Mouse (Mus musculus) brain, embryonic 14.5 days (tissue): ENCODE measurements around the gene Angptl7. TPM values are rescaled to one million over a fixed set of nuclear protein-coding genes. Genes with fewer than 3 reads are reported as not detected.
A peak's percentile ranks its signal among the peaks of the same experiment; 100 is the strongest.

Source experiments
- DNase-seq: peaks from one replicate; pipeline ENCODE4 v3.0.0-alpha.2; 2011; ENCODE audit warnings: low read depth
- CTCF ChIP-seq: fragments of 200-500 bp; IDR thresholded peaks from 2 replicates; pipeline ENCODE4 v1.5.1; 2012; ENCODE audit warnings: inconsistent platforms, mild to moderate bottlenecking, moderate library complexity, borderline replicate concordance; ENCODE audit not compliant: insufficient read depth, insufficient read length; ENCODE audit errors: extremely low read depth
- POLR2A ChIP-seq: fragments of 200-500 bp; IDR thresholded peaks from 2 replicates; pipeline ENCODE4 v1.6.1; 2012; ENCODE audit warnings: mild to moderate bottlenecking, inconsistent platforms, borderline replicate concordance; ENCODE audit not compliant: poor library complexity, insufficient read depth, insufficient read length, severe bottlenecking; ENCODE audit errors: extremely low read depth
- polyA plus RNA-seq: library from polyadenylated mRNA; depleted of rRNA; stranded (reverse); fragments of >200 nt; gene quantifications from 2 replicates; pipeline ENCODE4 v1.2.3, GENCODE M21; 2012; rRNA removed

Angptl7 gene
- polyA plus RNA-seq, 1 experiment: 0.08 TPM

- TF ChIP-seq CTCF (no peak), POLR2A (no peak)
- no peak for DNase-seq
These were observed 33.7 kb downstream of the Angptl7 start for GRCm38 (mm10) chr4:148466511-148467079.

GRCm38 (mm10) chr4:148464869-148465268, 35.4 kb downstream of the Angptl7 start:
- TF ChIP-seq POLR2A (no peak), CTCF (no peak)

GRCm38 (mm10) chr4:148464301-148464700, 36.0 kb downstream of the Angptl7 start:
- DNase-seq: no peak
- no peak for TF ChIP-seq CTCF
- no peak for TF ChIP-seq POLR2A

More at GRCm38 (mm10) chr4:148464869-148465268, 35.4 kb downstream of the Angptl7 start:
- no peak for DNase-seq

- TF ChIP-seq POLR2A (no peak), CTCF (peak; percentile 43; the same call in 1 of the 2 replicates)
These were observed 36.9 kb downstream of the Angptl7 start for GRCm38 (mm10) chr4:148463208-148463960.

GRCm38 (mm10) chr4:148462717-148463116, 37.5 kb downstream of the Angptl7 start:
- no peak for TF ChIP-seq POLR2A
- TF ChIP-seq CTCF: no peak
- DNase-seq: no peak

More at GRCm38 (mm10) chr4:148463208-148463960, 36.9 kb downstream of the Angptl7 start:
- peak; percentile 64 for DNase-seq

GRCm38 (mm10) chr4:148461772-148462171, 38.5 kb downstream of the Angptl7 start:
- TF ChIP-seq CTCF (peak; percentile 5; the same call in 1 of the 2 replicates), POLR2A (no peak)
- DNase-seq: no peak

- no peak for TF ChIP-seq CTCF
- TF ChIP-seq POLR2A: no peak
- DNase-seq: peak; percentile 88
These were observed 39.5 kb downstream of the Angptl7 start for GRCm38 (mm10) chr4:148460656-148461284.

GRCm38 (mm10) chr4:148455477-148456025, 44.7 kb downstream of the Angptl7 start:
- no peak for DNase-seq
- TF ChIP-seq CTCF: no peak
- TF ChIP-seq POLR2A: no peak

- no peak for DNase-seq
- TF ChIP-seq POLR2A (no peak), CTCF (no peak)
These were observed 46.6 kb downstream of the Angptl7 start for GRCm38 (mm10) chr4:148453707-148454106.

- TF ChIP-seq POLR2A: no peak
- TF ChIP-seq CTCF: no peak
- DNase-seq: peak; percentile 67
These were observed 51.4 kb downstream of the Angptl7 start for GRCm38 (mm10) chr4:148448853-148449245.

- DNase-seq: peak; percentile 100
- TF ChIP-seq POLR2A: peak; percentile 89
- no peak for TF ChIP-seq CTCF
These were observed 51.9 kb downstream of the Angptl7 start, which contains the start of gene Mtor for GRCm38 (mm10) chr4:148448179-148448852. TSS of gene Mtor (plus strand) at chr4:148448611.

Other genes starting within 250 kb of the Angptl7 start
- 25.2 and 28.4 TPM in 2 replicates for gene Disp3, start 212.5 kb downstream of the Angptl7 start, polyA plus RNA-seq
- 15.8 and 16.7 TPM in 2 replicates for gene Ubiad1, start 55.7 kb downstream of the Angptl7 start, polyA plus RNA-seq
- 27.0 and 41.1 TPM in 2 replicates for gene Mtor, start 51.8 kb downstream of the Angptl7 start, polyA plus RNA-seq
- 59.7 and 71.3 TPM in 2 replicates for gene Exosc10, start 58.0 kb upstream of the Angptl7 start, polyA plus RNA-seq
- 96.7 and 108 TPM in 2 replicates for gene Srm, start 91.0 kb upstream of the Angptl7 start, polyA plus RNA-seq
- gene Masp2, start 102.1 kb upstream of the Angptl7 start, polyA plus RNA-seq: 1.6 and 2.6 TPM in 2 replicates
- gene Tardbp, start 126.6 kb upstream of the Angptl7 start, polyA plus RNA-seq: 438 and 625 TPM in 2 replicates
- gene Gm572, start 142.9 kb upstream of the Angptl7 start, polyA plus RNA-seq: not detected in 2 replicates